Mouse (Mus musculus): ENCODE measurements around the gene Sspo. TPM values are rescaled to one million over a fixed set of nuclear protein-coding genes. Genes with fewer than 3 reads are reported as not detected.
A peak's percentile ranks its signal among the peaks of the same experiment; 100 is the strongest.

The Sspo gene
- polyA plus RNA-seq, 1 experiment from 2014 or later, result 0.74 TPM

DNA sequence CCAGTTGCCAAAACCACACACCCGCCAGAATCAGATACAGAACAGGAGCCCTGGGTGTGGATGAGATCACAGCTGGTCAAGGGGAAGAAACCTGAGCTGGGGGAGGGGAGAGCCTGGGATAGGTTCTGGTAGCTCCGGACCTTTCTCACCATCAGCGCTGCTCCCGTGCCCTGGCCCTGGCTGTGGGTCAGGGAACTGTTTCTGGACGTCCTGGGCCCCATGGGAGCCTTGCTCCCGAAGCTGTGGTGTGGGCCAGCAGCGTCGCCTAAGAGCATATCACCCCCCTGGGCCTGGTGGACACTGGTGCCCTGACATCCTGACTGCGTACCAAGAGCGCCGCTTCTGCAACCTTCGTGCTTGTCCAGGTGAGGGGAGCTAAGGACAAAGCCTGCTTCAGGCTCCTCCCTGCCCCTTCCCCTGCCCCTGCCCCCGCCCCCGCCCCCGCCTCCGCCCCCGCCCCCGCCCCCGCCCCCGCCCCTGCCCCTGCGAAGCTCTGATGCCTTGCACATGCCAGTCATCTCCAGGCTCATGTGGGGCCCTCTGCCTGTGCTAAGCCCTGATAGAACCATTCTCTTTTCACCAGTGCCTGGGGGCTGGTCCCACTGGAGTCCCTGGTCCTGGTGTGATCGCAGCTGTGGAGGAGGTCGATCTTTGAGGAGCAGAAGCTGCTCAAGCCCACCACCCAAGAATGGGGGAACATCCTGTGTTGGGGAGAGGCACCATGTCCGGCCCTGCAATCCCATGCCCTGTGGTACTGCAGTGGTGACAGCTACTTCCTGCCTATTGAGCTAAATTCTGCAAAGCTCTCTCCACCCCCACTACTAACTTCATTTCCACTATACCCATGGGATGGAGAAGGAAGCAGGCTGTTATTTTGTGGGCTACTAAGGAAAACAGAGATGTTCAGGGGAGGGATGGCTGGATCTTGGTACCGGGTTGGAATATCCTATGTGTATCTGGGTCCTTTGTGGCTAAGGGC is 40.0 kb downstream of the Sspo start:
- Histone ChIP-seq H3K9me3 (ENCODE audit: control insufficient read depth) (no peaks in the 10 kb centered on the region), H3K27ac (ENCODE audit: low read depth, low read length) (no peak overlapping the region), H3K36me3 (ENCODE audit: control insufficient read depth, insufficient read depth) (no peaks in the 10 kb centered on the region), H3K4me2 (replicated peaks; ENCODE audit: low read depth) (peak overlapping the region; percentile 47), H3K9ac (ENCODE audit: low read depth, low read length) (no peak overlapping the region), H3K4me1 (replicated peaks; ENCODE audit: control insufficient read depth, insufficient read depth, low read length) (no peaks in the 10 kb centered on the region), H3K4me3 (ENCODE audit: low read depth, low read length) (no peak overlapping the region), H3K27me3 (replicated peaks; ENCODE audit: control insufficient read depth, insufficient read depth, low read length) (no peaks in the 10 kb centered on the region)
- WGBS, result 15% methylated on average over 16 of the region's 25 CpGs
- peak; percentile 13; the same call in 1 of the 2 replicates for TF ChIP-seq CTCF (IDR thresholded peaks at IDR 0.05; ENCODE audit: low read depth)
- no peak for ATAC-seq

DNA sequence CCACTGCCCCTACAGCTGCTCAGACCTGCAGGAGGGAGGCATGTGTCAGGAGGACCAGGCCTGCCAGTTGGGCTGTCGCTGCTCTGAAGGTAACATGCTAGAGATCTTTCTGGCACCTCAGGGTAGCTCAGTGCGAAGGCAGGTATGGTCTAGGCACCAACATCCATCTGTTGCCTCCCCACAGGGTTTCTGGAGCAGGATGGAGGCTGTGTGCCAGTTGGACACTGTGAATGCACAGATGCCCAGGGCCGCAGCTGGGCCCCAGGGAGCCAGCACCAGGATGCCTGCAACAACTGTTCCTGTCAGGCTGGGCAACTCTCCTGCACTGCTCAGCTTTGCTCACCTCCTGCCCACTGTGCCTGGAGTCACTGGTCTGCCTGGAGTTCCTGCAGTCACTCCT is 41.7 kb downstream of the Sspo start:
- Histone ChIP-seq H3K4me2 (replicated peaks; ENCODE audit: low read depth) (no peak overlapping the region), H3K4me1 (replicated peaks; ENCODE audit: control insufficient read depth, insufficient read depth, low read length) (no peaks in the 10 kb centered on the region), H3K4me3 (ENCODE audit: low read depth, low read length) (no peak overlapping the region), H3K36me3 (ENCODE audit: control insufficient read depth, insufficient read depth) (no peaks in the 10 kb centered on the region; the same call in 1 of the 2 replicates), H3K27ac (ENCODE audit: low read depth, low read length) (no peak overlapping the region), H3K9ac (ENCODE audit: low read depth, low read length) (no peak overlapping the region), H3K27me3 (replicated peaks; ENCODE audit: control insufficient read depth, insufficient read depth, low read length) (no peaks in the 10 kb centered on the region), H3K9me3 (ENCODE audit: control insufficient read depth) (no peaks in the 10 kb centered on the region)
- TF ChIP-seq CTCF (IDR thresholded peaks at IDR 0.05; ENCODE audit: low read depth), result no peak
- 93% methylated on average over 3 of the region's 3 CpGs for WGBS
- no peak for ATAC-seq

DNA sequence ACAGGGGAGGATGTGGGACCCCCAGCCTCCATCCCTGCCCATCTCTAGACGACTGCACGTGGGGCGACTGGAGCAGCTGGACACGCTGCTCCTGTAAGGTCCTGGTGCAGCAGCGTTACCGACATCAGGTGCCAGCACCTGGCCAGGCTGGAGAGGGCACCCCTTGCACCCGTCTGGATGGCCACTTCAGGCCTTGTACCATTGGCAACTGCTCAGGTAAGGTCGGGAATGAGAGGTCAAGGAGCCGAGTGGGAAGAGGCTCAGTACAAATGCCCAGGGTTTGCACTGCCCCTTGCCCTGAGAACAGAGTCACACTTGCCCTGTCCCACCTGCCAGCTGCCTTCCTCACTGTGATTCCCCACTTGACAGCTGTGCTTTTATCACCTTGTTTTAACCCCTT is 43.3 kb downstream of the Sspo start:
- 69% methylated on average over 9 of the region's 9 CpGs for WGBS
- H3K27me3 ChIP-seq (replicated peaks; ENCODE audit: control insufficient read depth, insufficient read depth, low read length), result no peaks in the 10 kb centered on the region
- no peak overlapping the region for H3K9ac ChIP-seq (ENCODE audit: low read depth, low read length)
- no peaks in the 10 kb centered on the region; the same call in 1 of the 2 replicates for H3K36me3 ChIP-seq (ENCODE audit: control insufficient read depth, insufficient read depth)
- H3K4me1 ChIP-seq (replicated peaks; ENCODE audit: control insufficient read depth, insufficient read depth, low read length), result no peaks in the 10 kb centered on the region
- TF ChIP-seq CTCF (IDR thresholded peaks at IDR 0.05; ENCODE audit: low read depth), result no peak
- no peak for ATAC-seq
- H3K4me2 ChIP-seq (replicated peaks; ENCODE audit: low read depth), result no peak overlapping the region
- no peak overlapping the region for H3K4me3 ChIP-seq (ENCODE audit: low read depth, low read length)
- H3K27ac ChIP-seq (ENCODE audit: low read depth, low read length), result no peak overlapping the region
- H3K9me3 ChIP-seq (ENCODE audit: control insufficient read depth), result no peaks in the 10 kb centered on the region

DNA sequence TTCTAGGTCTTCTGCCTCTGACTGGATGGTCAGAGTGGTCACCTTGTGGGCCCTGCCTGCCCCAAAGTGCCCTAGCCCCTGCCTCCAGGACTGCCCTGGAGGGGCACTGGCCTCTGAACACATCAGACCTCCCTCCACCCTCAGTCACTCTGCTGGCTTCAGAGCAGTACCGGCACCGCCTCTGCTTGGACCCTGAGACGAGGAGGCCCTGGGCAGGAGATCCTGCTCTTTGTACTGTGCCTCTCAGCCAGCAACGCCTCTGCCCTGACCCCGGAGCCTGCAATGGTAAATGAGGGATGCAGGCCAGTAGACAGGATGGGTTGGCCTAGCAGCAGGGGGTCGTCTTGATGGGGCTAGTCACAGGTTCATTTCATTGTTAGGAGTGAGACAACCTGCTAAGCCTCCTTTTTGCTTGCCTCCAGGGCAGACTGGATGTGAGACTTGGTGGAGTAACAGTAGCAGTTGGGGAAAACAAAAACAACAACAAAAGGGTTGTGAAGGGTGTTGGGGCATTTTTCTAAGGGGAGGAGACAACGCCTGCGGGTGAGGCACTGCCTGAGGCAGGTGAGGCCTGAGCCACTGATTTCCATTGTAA is 45.2 kb downstream of the Sspo start:
- peak; percentile 70 for ATAC-seq
- no peaks in the 10 kb centered on the region for H3K27me3 ChIP-seq (replicated peaks; ENCODE audit: control insufficient read depth, insufficient read depth, low read length)
- no peak overlapping the region for H3K9ac ChIP-seq (ENCODE audit: low read depth, low read length)

DNA sequence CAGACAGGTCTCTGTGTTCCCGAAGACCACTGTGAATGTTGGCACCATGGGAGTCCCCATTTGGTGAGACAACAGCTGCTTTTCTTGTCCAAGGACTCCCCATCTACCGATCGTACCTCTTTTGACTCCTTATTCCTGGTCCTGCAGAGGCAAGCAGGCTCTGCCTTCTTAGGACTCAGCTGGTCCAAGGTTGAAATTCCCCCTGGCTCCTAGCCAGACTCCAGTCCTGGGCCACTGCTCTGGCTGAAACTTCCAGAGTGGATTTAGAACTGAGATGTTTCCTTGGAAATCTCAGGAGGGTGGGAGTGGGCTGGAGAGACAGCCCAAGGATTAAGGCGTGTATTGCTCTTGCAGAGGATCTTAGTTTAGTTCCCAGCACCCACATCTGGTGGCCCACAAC is 49.5 kb downstream of the Sspo start:
- Histone ChIP-seq H3K9ac (ENCODE audit: low read depth, low read length) (no peak overlapping the region), H3K4me2 (replicated peaks; ENCODE audit: low read depth) (no peak overlapping the region), H3K4me1 (replicated peaks; ENCODE audit: control insufficient read depth, insufficient read depth, low read length) (no peaks in the 10 kb centered on the region), H3K9me3 (ENCODE audit: control insufficient read depth) (no peaks in the 10 kb centered on the region), H3K4me3 (ENCODE audit: low read depth, low read length) (no peak overlapping the region), H3K27me3 (replicated peaks; ENCODE audit: control insufficient read depth, insufficient read depth, low read length) (no peaks in the 10 kb centered on the region), H3K27ac (ENCODE audit: low read depth, low read length) (no peak overlapping the region), H3K36me3 (ENCODE audit: control insufficient read depth, insufficient read depth) (no peaks in the 10 kb centered on the region; the same call in 1 of the 2 replicates)
- ATAC-seq, result no peak
- TF ChIP-seq CTCF (IDR thresholded peaks at IDR 0.05; ENCODE audit: low read depth), result no peak
- WGBS, result 85% methylated on average over 4 of the region's 4 CpGs

More for the DNA sequence above, 45.2 kb downstream of the Sspo start:
- H3K4me2 ChIP-seq (replicated peaks; ENCODE audit: low read depth), result no peak overlapping the region
- H3K9me3 ChIP-seq (ENCODE audit: control insufficient read depth), result no peaks in the 10 kb centered on the region
- WGBS, result 34% methylated on average over 8 of the region's 8 CpGs
- H3K4me1 ChIP-seq (replicated peaks; ENCODE audit: control insufficient read depth, insufficient read depth, low read length), result no peaks in the 10 kb centered on the region
- H3K27ac ChIP-seq (ENCODE audit: low read depth, low read length), result no peak overlapping the region
- H3K4me3 ChIP-seq (ENCODE audit: low read depth, low read length), result no peak overlapping the region
- no peaks in the 10 kb centered on the region; the same call in 1 of the 2 replicates for H3K36me3 ChIP-seq (ENCODE audit: control insufficient read depth, insufficient read depth)
- TF ChIP-seq CTCF (IDR thresholded peaks at IDR 0.05; ENCODE audit: low read depth), result no peak

DNA sequence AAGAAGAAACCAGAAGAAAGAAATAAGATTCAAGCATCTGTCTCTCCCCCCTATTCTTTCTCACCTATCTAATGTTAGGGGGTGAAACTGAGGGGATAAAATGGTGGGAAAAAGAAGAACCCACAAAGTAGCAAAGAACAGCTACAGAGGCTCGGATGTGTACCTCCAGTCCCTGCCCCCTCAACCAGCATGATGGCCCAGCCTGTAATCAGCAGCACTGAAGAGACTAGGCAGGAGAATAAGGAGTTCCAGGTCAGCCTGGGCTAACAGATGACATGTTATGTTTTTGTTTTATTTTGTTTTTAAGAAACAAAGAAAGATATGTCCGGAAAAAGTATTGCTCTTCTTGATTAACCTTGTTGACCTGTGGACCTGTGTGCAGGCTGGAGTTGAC is 55.8 kb downstream of the Sspo start:
- no peaks in the 10 kb centered on the region for H3K4me1 ChIP-seq (replicated peaks; ENCODE audit: control insufficient read depth, insufficient read depth, low read length)
- peaks cover 4% of the 10 kb centered on the region; the same call in 1 of the 2 replicates for H3K36me3 ChIP-seq (ENCODE audit: control insufficient read depth, insufficient read depth)
- H3K4me3 ChIP-seq (ENCODE audit: low read depth, low read length), result peak overlapping the region; percentile 47
- WGBS, result 2% methylated on average over 2 of the region's 2 CpGs
- no peak for TF ChIP-seq CTCF (IDR thresholded peaks at IDR 0.05; ENCODE audit: low read depth)
- H3K9ac ChIP-seq (ENCODE audit: low read depth, low read length), result no peak overlapping the region
- no peaks in the 10 kb centered on the region for H3K9me3 ChIP-seq (ENCODE audit: control insufficient read depth)
- H3K4me2 ChIP-seq (replicated peaks; ENCODE audit: low read depth), result no peak overlapping the region
- no peak overlapping the region for H3K27ac ChIP-seq (ENCODE audit: low read depth, low read length)
- H3K27me3 ChIP-seq (replicated peaks; ENCODE audit: control insufficient read depth, insufficient read depth, low read length), result no peaks in the 10 kb centered on the region
- peak; percentile 24; the same call in 1 of the 2 replicates for ATAC-seq

Data from intestine, postnatal 0 days (tissue).